Mouse (Mus musculus) cerebellum, adult 11-12 months (tissue): Measurements from ENCODE around the gene Dcaf11.
A peak's percentile ranks its signal among the peaks of the same experiment; 100 is the strongest.

ENCODE experiments used
- DNase-seq: peaks from one replicate; pipeline ENCODE4 v3.0.0; 2022

Dcaf11 gene

DNA sequence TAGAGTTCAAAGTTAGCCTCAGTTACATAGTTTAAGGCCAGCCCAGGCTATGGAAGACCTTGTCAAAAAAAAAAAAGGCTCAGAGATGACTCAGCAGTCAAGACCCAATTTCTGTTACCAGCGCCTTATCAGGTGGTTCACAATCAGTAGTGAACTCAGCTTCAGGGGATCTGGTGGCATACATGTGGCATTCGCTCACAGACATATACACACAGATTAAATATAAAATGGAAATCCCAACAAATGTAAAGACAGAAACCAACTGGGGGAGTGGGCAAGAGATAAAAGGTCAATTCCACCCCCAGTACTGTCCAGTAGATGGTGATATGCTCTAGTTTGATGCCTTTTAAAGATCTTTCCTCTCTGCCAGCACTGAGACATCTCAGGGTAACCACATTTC, 26.3 kb downstream of the Dcaf11 start:
- DNase-seq, result no peak

DNA sequence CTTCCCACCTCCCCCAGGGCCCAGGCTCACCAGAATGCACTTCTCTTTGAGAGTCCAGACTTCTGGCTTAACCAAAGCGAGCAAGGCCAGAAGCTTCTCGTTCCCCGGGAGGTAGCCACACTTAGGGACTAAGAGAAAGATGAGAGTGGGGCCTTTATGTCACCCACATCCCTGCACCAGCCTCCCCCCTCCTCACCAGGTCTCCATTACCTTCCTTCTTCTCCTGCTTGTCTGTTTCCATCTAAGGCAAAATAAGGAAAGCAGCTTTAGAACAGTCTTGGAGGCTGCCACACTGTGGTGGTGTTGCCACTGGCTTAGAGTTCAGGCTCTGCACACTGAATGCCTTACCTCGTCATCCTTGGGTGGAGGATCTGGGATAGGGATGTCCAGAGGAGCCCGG, 29.5 kb downstream of the Dcaf11 start:
- peak; percentile 26 for DNase-seq

DNA sequence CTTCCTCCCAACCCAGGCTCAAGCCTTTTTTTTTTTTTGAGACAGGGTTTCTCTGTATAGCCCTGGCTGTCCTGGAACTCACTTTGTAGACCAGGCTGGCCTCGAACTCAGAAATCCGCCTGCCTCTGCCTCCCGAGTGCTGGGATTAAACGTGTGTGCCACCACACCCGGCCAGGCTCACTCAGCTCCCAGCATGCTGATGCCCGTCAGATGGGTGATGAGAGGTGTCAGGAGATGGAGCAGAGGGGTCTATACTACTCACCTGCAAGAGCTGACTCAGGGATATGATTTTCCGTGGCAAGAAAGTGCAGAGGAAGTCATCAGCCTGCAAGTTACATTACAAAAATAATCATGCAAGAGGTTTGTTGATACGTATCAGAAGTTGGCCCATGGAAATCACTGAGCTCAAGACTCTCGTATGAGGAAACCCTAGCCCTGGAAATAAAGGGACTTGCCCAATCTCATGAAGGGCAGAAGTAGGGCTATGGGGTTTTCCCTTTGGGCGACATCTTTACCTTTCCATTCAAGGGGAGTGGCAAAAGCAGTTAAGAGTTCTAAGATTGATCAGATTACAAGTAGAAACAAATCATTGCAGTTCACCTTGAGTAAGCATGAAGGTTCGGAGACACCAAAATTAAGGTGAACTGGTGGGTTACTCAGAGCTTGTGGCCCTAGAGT, 30.1 kb downstream of the Dcaf11 start:
- DNase-seq, result peak; percentile 34

DNA sequence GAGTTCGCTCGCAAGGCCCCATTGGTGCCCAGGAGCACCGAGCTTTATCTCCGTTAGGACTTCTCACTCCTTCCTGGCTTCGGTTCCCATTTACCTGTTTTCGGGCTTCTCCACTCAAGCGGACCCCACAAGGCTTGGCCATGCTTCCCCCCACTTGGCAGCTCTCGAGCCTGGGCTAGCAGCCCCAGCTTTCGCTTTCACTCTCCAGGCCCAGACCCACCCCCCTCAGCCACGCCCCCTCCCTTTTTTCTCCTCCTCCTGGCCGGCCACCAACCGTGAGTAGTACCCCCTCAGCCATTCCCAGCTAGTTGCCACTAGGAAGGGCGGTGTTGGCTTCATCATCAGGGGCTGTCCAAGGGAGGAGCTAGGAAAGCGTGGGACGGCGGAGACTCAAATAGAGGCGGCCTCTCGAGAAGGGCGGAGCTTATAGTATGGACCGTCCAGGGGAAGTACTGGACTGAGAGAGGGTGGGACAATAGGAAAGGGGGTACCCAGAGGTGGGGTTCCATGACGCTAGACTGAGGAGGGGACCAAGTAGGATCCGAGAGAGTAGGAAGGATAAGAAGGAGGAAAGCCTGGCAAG, 31.0 kb downstream of the Dcaf11 start, which contains the start of gene Psme2:
Gene Psme2, minus strand, starts transcription at position 366 of the 583 bp plus-strand sequence.
- peak; percentile 89 for DNase-seq

DNA sequence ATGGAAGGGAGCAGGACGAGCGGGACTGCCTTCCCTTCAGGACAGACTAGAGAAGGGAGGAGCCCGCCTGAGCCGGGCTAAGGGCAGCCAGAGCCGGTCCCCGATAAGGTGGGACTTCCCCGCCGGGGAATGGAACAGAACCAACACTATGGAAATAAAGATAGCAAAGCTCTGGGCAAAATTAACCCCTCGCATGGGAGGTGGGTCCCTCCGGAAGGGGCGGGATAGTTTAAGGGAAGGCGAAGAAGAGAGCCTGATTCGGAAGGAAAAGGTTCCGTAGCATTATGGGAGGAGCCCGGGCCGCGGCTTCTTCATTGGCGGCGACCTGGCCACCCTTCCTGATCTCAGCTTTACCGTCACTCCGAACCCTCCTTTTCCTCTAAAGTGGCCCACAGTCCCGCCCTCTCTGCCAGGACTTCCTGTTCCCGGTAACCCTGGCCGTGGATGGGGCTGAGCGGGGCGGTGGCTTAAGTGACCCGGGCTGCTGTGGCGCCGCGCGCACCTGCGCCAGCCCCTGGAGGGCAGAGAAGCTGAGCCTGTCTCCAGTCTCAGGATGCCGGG, 31.6 kb downstream of the Dcaf11 start, which contains the start of gene Rnf31:
Gene Rnf31, plus strand, starts transcription at position 378 of the 561 bp plus-strand sequence.
- peak; percentile 93 for DNase-seq

DNA sequence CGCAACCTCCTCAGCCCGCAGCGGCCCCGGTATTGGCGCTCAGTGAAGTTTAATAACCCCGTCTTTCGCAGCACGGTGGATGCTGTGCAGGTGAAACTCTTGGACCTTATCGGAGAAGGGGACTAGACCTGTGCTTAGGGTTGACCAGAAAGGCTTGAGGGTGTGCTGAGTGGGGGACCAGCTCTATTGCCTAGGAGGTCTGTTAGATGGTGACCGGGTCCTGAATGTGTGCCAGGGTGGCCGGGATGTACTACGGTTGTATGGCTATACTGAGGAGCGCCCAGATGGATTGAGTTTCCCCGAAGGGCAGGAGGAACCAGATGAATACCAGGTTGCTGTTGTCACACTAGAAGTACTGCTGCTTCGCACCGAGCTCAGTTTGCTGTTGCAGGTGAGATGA, 32.4 kb downstream of the Dcaf11 start:
- peak; percentile 62 for DNase-seq

DNA sequence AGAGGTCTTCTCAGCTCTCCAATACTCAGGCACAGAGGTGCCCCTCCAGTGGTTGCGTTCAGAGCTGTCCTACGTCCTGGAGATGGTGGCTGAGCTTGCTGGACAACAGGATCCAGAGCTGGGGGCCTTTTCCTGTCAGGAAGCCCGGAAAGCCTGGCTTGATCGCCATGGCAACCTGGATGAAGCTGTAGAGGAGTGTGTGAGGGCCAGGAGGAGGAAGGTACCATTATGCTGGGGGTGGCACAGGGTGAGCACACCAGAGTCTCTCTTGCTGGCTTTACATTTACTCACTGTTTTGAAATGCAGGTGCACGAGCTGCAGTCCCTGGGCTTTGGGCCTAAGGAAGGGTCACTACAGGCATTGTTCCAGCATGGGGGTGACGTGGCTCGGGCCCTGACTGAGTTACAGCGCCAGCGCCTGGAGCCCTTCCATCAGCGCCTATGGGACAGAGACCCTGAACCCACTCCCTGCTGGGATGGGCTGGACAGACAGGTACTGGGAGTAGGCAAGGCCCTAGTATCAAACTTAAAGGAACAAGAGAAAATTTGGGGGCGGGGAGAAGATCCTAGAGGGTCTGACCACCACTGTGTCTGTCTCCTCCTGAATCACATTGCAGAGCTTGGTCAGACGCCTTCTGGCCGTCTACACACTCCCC, 36.4 kb downstream of the Dcaf11 start:
- peak; percentile 34 for DNase-seq

DNA sequence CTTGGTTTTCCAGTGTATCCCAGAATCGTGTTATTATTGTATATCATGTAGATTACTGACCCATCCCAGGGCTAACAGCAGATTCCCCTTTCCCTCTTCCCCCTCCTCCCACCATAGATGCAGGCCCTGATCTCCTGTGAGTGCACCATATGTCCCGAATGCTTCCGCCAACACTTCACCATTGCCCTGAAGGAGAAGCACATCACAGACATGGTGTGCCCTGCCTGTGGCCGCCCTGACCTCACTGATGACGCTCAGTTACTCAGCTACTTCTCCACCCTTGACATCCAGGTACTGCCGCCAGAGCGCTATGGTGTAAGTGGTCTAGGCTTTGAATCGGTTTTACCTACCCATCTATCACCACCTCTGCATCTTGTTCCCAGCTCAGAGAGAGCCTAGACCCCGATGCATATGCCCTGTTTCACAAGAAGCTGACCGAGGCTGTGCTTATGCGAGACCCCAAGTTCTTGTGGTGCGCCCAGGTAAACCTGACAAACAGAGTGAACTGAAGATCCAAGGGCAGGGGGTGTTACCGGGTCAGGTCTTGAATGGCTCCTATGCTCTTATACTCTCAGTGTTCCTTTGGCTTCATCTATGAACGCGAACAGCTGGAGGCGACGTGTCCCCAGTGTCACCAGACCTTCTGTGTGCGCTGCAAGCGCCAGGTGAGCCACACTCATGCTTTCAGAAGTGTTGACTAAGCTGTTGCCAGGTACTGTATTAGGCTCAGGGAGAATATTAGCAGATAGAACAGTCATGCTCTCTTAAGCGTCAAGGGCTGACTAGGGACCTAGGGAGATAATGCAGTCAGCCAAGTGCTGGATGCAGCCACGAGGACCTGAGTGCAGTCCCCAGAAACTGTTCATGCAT, 39.0 kb downstream of the Dcaf11 start:
- DNase-seq, result no peak

DNA sequence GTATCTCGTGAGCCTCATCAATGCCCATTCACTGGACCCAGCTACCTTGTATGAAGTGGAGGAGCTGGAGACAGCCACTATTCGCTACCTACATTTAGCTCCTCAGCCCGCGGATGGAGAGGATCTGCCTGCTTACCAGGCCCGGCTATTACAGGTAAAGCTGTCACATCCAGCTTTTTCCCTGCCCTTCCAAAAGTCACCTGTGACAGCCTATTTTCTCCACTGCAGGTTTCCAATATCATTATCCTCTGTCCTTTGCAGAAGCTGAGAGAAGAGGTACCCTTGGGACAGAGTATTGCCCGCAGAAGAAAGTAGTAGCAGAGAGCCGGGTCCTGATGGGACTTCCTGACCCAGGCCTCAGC, 43.4 kb downstream of the Dcaf11 start, which contains the start of gene Irf9:
Gene Irf9, plus strand, starts transcription at position 301 of the 362 bp plus-strand sequence.
- DNase-seq, result no peak

DNA sequence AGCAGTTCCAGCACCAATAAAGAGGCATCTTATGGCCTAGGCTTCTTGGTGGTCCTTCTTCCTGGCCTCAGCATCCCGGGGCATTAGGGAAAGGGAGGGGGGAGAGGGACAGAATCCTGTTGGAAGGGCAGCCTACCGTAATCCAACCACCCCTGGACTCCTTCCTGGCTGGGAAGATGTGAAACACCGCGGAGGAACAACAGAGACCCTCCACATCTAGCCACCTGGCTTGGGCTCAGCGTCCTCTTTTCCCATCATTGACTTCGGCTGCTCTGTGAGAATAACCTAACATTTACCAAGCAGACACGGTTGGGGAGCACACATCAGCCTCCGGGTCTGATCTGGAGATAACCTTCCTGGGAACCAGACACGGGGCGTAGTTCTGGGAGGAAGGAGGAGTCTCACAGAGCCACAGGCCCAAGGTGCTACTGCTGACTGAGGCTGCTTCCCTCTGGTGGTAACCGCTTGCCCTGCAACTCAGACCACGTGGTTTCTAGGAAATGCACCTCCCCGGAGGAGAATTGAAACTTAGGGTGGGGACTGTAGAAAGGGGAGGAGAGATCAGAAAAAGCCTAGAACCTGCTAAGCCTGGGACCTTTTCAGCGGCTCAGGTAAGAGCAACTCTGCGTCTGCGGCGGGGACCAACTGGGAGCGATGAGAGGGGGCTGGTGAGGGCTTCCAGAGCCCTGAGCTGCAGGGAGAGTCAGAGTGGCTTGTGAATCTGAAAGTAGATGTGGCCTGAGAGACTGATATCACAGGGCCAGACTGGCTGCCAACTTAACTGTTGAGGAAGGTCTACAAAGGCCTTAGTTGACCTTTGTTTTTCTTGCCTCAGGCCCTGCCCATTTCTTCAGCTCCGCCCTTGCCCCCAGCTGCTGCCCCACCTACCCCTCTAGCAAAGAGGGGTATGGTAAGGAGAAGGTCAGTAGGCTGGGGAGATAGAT, 44.1 kb downstream of the Dcaf11 start:
- peak; percentile 83 for DNase-seq

DNA sequence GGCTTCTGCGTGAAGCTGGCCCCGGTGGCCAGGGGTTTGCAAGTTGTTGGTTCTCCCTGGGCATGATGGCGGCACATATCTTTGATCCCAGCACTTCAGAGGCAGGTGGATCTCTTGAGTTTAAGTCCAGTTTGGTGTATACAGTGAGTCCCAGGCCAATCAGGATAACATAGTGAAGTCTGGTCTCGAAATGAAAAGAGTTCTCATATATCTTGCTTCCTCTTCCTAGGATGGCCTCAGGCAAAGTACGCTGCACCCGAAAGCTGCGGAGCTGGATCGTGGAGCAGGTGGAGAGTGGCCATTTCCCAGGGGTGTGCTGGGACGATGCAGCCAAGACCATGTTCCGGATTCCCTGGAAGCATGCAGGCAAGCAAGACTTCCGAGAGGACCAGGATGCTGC, 45.0 kb downstream of the Dcaf11 start:
- no peak for DNase-seq

DNA sequence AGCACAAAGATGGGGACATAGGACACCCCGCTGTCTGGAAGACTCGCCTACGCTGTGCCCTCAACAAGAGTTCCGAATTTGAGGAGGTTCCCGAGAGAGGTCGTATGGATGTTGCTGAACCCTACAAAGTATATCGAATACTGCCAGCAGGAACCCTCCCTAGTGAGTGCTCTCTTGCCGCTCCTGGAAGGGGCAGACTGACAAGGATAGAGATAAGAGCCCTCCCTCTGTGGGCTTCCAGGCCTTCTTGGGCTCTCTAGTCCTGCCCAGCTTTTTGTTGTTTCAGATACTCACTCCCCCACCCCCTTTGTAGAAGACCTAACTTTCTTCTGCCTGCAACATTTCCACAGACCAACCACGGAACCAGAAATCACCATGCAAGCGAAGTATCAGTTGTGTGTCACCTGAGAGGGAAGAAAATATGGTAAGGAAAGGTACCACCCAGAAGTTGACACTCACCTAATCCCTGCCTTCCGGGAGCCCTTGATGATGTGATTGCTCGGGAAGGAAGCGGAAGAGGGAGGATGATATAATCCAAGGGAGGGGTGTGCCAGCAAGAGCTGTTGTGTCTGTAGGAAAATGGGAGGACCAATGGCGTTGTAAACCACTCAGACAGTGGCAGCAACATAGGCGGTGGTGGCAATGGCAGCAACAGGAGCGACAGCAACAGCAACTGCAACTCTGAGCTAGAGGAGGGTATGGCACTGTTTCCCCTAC, 46.1 kb downstream of the Dcaf11 start:
- no peak for DNase-seq

DNA sequence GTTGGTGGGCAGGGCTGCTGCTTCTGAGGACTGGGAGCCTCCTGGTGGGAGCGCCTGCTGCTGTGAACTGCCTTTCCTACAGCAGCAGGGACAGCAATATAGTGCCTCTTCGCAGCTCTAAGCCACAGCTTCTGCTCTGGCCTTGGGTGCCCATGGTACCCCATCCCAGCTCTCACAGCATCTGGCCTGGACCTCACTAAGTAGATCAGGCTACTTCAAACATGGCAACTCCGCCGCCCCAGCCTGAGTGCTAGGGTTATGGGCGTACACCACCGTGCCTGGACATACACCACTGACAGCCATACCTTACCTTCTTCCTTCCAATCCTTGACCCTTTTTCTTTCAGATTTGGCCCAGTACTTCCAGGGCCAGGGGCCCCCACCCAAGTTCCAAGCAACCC, 48.5 kb downstream of the Dcaf11 start:
- no peak for DNase-seq

DNA sequence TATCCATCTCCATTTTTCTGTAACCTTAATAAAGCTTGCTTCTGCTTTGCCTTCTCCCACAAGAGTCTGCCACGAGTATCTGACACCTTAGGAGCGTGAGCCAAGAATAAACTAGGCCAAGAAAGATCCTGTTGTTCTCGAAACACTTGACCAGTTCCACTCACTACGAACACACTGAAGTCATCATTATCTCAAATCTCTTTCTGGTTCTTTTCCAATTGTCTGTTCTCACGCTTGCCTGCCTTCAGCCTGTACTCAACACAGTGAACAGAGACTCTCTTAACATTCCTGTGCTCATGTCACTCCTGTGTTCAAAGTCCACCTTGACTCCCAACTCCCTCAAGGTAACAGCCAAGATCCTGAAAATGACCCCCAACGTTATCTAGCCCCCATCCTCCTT, 53.5 kb downstream of the Dcaf11 start:
- DNase-seq, result no peak

DNA sequence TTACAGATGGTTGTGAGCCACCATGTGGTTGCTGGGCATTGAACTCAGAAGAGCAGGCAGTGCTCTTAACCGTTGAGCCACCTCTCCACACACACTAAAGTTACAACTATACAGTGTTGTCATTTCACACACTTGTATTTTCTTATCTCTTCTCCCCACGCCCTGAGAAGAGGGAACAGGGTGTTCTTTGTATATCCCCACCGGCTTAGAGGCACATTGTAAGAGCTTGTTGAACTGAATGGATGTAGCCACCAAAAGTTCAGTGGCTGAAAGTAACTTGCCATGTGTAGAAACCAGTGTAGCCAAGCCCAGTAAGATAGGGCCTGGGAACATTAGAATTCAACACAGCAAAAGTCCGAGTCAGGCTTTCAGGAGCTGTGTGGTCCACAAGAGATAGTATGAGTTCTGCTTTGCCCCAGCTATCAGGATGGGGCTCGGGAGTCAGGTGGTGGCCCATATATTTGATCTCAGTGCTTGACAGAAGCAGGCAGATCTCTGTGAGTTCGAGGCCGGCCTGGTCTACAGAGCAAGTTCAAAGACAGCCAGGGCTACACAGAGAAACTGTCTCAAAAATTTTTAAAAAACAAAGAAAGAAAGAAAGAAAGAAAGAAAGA, 54.9 kb downstream of the Dcaf11 start:
- DNase-seq, result no peak

DNA sequence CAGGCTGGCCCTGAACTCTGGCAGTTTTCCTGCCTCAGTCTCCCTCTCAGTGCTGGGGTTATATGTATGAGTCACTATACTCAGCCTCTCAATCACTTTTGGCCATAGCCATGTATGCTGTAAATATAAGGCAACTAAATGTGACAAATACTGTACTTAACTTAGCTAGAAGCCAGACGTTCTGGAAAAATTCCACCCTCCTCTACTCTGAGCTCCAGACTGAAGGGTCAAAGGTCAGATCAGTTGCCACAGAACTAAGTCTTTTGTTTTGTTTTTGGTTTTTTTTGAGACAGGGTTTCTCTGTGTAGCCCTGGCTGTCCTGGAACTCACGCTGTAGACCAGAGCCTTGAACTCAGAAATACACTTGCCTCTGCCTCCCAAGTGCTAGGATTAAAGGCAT, 56.1 kb downstream of the Dcaf11 start:
- DNase-seq, result no peak

DNA sequence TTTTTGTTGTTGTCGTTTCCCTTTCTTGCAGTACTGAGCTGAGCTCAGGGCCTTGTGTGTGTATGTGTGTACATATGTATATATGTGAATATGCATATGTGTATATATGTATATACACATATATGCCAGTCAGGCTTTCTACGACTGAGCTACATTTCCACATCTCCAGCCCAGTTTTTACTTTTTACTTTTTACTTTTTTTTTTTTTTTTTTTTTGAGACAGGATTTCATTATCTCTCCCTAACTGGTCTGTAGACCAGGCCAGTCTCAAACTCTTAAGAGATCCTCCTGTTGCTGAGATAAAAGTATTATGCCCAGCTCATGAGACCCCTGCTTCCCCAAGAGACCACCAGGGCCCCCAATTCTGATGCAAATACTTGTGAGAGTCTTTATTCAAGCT, 57.0 kb downstream of the Dcaf11 start:
- no peak for DNase-seq

DNA sequence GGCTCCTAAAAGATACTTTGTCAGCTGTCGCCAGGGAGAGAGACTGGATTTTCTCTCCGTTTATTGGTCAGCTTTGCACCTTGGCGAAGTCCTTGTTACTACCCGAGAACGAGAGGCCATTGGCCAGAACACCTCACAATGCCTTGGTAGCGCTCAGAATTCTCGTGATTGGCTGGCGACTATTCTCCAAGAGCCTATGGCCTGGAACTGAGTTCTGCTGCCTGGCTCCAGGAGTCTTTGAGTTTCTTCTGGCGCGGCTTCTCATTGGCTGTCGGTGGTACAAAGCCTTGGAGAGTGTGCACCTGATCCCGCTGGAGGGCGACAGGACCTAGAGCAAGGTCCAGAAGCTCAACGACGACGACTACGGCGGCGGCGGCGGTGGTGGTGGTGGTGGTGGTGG, 58.0 kb downstream of the Dcaf11 start, which contains the start of gene Rec8:
Gene Rec8, plus strand, starts transcription at position 216 of the 400 bp plus-strand sequence.
- peak; percentile 87 for DNase-seq

DNA sequence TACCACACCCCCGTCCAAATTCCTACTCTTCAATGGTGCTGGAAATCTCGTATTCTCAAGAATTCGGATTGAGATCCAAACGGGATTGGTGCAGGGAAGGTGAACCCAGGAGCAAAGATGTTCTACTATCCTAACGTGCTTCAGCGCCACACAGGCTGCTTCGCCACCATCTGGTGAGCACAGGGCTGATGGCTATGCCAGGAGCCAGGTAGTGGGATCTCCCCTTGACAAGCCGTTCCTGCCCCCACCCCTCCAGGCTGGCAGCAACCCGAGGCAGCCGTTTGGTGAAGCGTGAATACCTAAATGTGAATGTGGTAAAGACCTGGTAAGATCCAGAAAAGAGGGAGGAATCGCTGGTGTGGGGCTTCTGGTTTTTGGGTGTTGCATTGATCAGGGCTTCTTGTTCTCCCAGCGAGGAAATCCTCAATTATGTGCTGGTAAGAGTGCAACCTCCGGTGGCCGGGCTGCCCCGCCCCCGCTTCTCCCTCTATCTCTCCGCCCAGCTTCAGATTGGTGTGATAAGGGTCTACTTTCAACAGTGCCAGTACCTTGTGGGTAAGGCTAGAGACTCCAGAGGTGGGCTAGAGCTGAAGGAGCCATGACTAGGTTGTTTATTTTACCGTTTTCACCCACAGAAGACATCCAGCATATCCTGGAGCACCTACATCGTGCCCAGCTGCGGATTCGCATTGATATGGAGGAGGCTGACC, 58.8 kb downstream of the Dcaf11 start:
- DNase-seq, result peak; percentile 49
